Mouse (Mus musculus): ENCODE data around the gene Prdm12.
A peak's percentile ranks its signal among the peaks of the same experiment; 100 is the strongest.
"Not testable (repeated sequence)": the region's sequence is repeated elsewhere in the genome, so short reads cannot be mapped to it uniquely, and the experiment has no call there.

Prdm12 gene

GRCm38 (mm10) chr2:31653971-31654853 is 14.4 kb downstream of the Prdm12 start:
- peak; percentile 15 for DNase-seq

- peak; percentile 44 for DNase-seq
These were observed 15.2 kb downstream of the Prdm12 start for GRCm38 (mm10) chr2:31654854-31655559.

- DNase-seq = no peak
These were observed 16.5 kb downstream of the Prdm12 start for GRCm38 (mm10) chr2:31656374-31656773.

GRCm38 (mm10) chr2:31662939-31663803 is 23.3 kb downstream of the Prdm12 start:
- DNase-seq = no peak

- DNase-seq = no peak
These were observed 24.0 kb downstream of the Prdm12 start for GRCm38 (mm10) chr2:31663804-31664180.

GRCm38 (mm10) chr2:31667332-31667731 is 27.5 kb downstream of the Prdm12 start:
- no peak for DNase-seq

GRCm38 (mm10) chr2:31670551-31671035 is 30.8 kb downstream of the Prdm12 start, which contains the start of gene Exosc2:
Exosc2 (plus strand) TSS chr2:31670715.
- peak; percentile 90 for DNase-seq

GRCm38 (mm10) chr2:31678641-31679040 is 38.8 kb downstream of the Prdm12 start:
- DNase-seq = no peak

- not testable (repeated sequence) for DNase-seq
These were observed 41.3 kb downstream of the Prdm12 start for GRCm38 (mm10) chr2:31681051-31681707.

- DNase-seq = no peak
These were observed 41.9 kb downstream of the Prdm12 start for GRCm38 (mm10) chr2:31681731-31682235.

- DNase-seq = peak; percentile 43
These were observed 43.8 kb downstream of the Prdm12 start for GRCm38 (mm10) chr2:31683666-31684065.

GRCm38 (mm10) chr2:31688074-31688925 is 48.5 kb downstream of the Prdm12 start, which contains the start of gene Abl1:
Abl1 (plus strand) TSS chr2:31688376.
- DNase-seq = peak; percentile 92

GRCm38 (mm10) chr2:31689045-31689444 is 49.2 kb downstream of the Prdm12 start:
- no peak for DNase-seq

GRCm38 (mm10) chr2:31690063-31690462 is 50.2 kb downstream of the Prdm12 start:
- no peak for DNase-seq

- DNase-seq = no peak
These were observed 58.4 kb downstream of the Prdm12 start for GRCm38 (mm10) chr2:31698209-31698608.

GRCm38 (mm10) chr2:31700545-31701446 is 61.0 kb downstream of the Prdm12 start:
- no peak for DNase-seq

GRCm38 (mm10) chr2:31703226-31703625 is 63.4 kb downstream of the Prdm12 start:
- no peak for DNase-seq

Data from cerebellum, adult 11 months (tissue).